Comparison of ENCODE assay signal across 16 mouse cellular contexts in genomic region chr5:24038819-24039218, GRCm38 (mm10). TPM values are rescaled to one million over a fixed set of nuclear protein-coding genes. Genes with fewer than 3 reads are reported as not detected.
DNase-seq lines count a peak whose midpoint lies in the region; ATAC-seq and TF ChIP-seq lines count a peak whose summit lies in the region.
"Had no signal": no experiment of that assay in that cellular context is flagged by ENCODE, and none has a peak within 500 bp of the region (broad histone marks: within the 10 kb centered on the region; RNA-seq: fewer than 3 reads in every experiment).

No protein-coding gene starts in this region.

- no peak for ATAC-seq in liver, embryonic 15.5 days (ENCODE audit: insufficient read depth)
- no peak for ATAC-seq in liver, embryonic 11.5 days (replicated peaks; ENCODE audit: low FRiP score)
- peak; percentile 48 for ATAC-seq in common myeloid progenitor, adult 5-6 weeks (replicated peaks; ENCODE audit: low read depth, poor library complexity, severe bottlenecking)
- ATAC-seq in monocyte, adult 5-6 weeks (replicated peaks; ENCODE audit: insufficient number of reproducible peaks, low FRiP score, low TSS enrichment, poor library complexity, severe bottlenecking), result peak; percentile 10; the same call in 1 of the 2 replicates
- ATAC-seq: forebrain, embryonic 15.5 days; hindbrain, postnatal 0 days had no signal

- no peak for TF ChIP-seq CTCF in heart, adult 2 months (IDR thresholded peaks at IDR 0.05)

- TF ChIP-seq EP300 in heart, adult 2 months (IDR thresholded peaks at IDR 0.05; ENCODE audit: insufficient read depth, low read depth, low read length), result no peak

- 58% methylated on average over 5 of the region's 5 CpGs for WGBS in heart, adult 2 months
- WGBS in heart, embryonic 10.5 days, result 72% methylated on average over 5 of the region's 5 CpGs
- WGBS in liver, embryonic 15.5 days (ENCODE audit: insufficient replicate concordance), result 17% methylated on average over 5 of the region's 5 CpGs
- WGBS in liver, embryonic 11.5 days, result 46% methylated on average over 5 of the region's 5 CpGs

- no peak overlapping the region for H3K9ac ChIP-seq in heart, adult 2 months (ENCODE audit: low read depth, low read length)
- no peak overlapping the region for H3K9ac ChIP-seq in liver, embryonic 15.5 days
- no peak overlapping the region for H3K9ac ChIP-seq in liver, embryonic 11.5 days (ENCODE audit: low read depth, low read length)
- H3K9ac ChIP-seq: forebrain, embryonic 15.5 days; lung, embryonic 14.5 days had no signal

- peak in 1 of 2 experiments; percentile 11 for DNase-seq in heart, adult 2 months
- no peak for DNase-seq in heart, embryonic 10.5 days (ENCODE audit: low spot score)
- DNase-seq in liver, embryonic 11.5 days (ENCODE audit: low spot score), result no peak
- DNase-seq in spleen, postnatal 36 days (ENCODE audit: low spot score in 2 of 2), result no peak
- no peak for DNase-seq in left cerebral cortex, postnatal 4 days
- DNase-seq: adrenal gland, postnatal 10 days; cerebellum, adult 9-10 months; embryo, embryonic 11 days; layer of hippocampus, postnatal 36 days; lung, embryonic 14.5 days had no signal

- no peaks in the 10 kb centered on the region for H3K9me3 ChIP-seq in heart, embryonic 10.5 days
- no peaks in the 10 kb centered on the region for H3K9me3 ChIP-seq in liver, embryonic 15.5 days (replicated peaks)
- no peaks in the 10 kb centered on the region for H3K9me3 ChIP-seq in liver, embryonic 11.5 days (ENCODE audit: control insufficient read depth, low read length)
- H3K9me3 ChIP-seq: forebrain, embryonic 15.5 days had no signal

- TF ChIP-seq POLR2A in heart, adult 2 months (IDR thresholded peaks at IDR 0.05; ENCODE audit: insufficient read depth, low read depth, low read length), result no peak

- 0 out of 2 replicates have a peak overlapping the region, but pooled peaks have one; percentile 12 for H3K4me3 ChIP-seq in heart, adult 2 months
- H3K4me3 ChIP-seq in heart, embryonic 10.5 days, result no peak overlapping the region
- H3K4me3 ChIP-seq in liver, embryonic 15.5 days (replicated peaks), result no peak overlapping the region
- no peak overlapping the region for H3K4me3 ChIP-seq in liver, embryonic 11.5 days (ENCODE audit: low read depth, low read length)
- H3K4me3 ChIP-seq: forebrain, embryonic 15.5 days had no signal

- peak overlapping the region; percentile 41 for H3K4me2 ChIP-seq in liver, embryonic 15.5 days
- no peak overlapping the region for H3K4me2 ChIP-seq in liver, embryonic 11.5 days
- H3K4me2 ChIP-seq: forebrain, embryonic 15.5 days; heart, embryonic 11.5 days; lung, embryonic 14.5 days had no signal

- intact Hi-C loops in heart, adult 2 months (cut with DNase I), result loop anchor here (5.0 kb wide), 1 partner anchor 147 kb away; no protein-coding TSS in a partner anchor
- intact Hi-C loops in left cerebral cortex, postnatal 4 days (cut with DNase I), result no loop called here

- no peaks in the 10 kb centered on the region for H3K79me2 ChIP-seq in heart, adult 2 months (replicated peaks; ENCODE audit: control insufficient read depth, insufficient read depth, low read length)

- H3K4me1 ChIP-seq in heart, adult 2 months (ENCODE audit: control insufficient read depth, insufficient read depth, low read length), result peaks cover 15% of the 10 kb centered on the region
- H3K4me1 ChIP-seq in heart, embryonic 10.5 days, result no peaks in the 10 kb centered on the region
- H3K4me1 ChIP-seq in liver, embryonic 15.5 days (replicated peaks), result peaks cover 14% of the 10 kb centered on the region
- no peaks in the 10 kb centered on the region for H3K4me1 ChIP-seq in liver, embryonic 11.5 days (replicated peaks; ENCODE audit: control insufficient read depth, insufficient read depth, low read length)
- H3K4me1 ChIP-seq: forebrain, embryonic 15.5 days had no signal

- H3K27ac ChIP-seq in heart, adult 2 months, result peak overlapping the region; percentile 31; the same call in 1 of the 2 replicates
- H3K27ac ChIP-seq in heart, embryonic 10.5 days, result no peak overlapping the region
- no peak overlapping the region for H3K27ac ChIP-seq in liver, embryonic 15.5 days (replicated peaks)
- no peak overlapping the region for H3K27ac ChIP-seq in liver, embryonic 11.5 days (ENCODE audit: low read depth, low read length)
- H3K27ac ChIP-seq: forebrain, embryonic 15.5 days; hindbrain, postnatal 0 days had no signal

- H3K27me3 ChIP-seq in heart, adult 2 months (ENCODE audit: control insufficient read depth, insufficient read depth, low read length), result no peaks in the 10 kb centered on the region
- no peaks in the 10 kb centered on the region for H3K27me3 ChIP-seq in heart, embryonic 10.5 days (ENCODE audit: insufficient read depth, poor library complexity, severe bottlenecking)
- peaks cover 2% of the 10 kb centered on the region; the same call in 1 of the 2 replicates for H3K27me3 ChIP-seq in liver, embryonic 15.5 days
- H3K27me3 ChIP-seq in liver, embryonic 11.5 days (replicated peaks; ENCODE audit: control insufficient read depth, insufficient read depth, low read length), result no peaks in the 10 kb centered on the region
- H3K27me3 ChIP-seq: forebrain, embryonic 15.5 days had no signal

- H3K36me3 ChIP-seq in heart, adult 2 months (ENCODE audit: control insufficient read depth, insufficient read depth, low read length), result no peaks in the 10 kb centered on the region
- H3K36me3 ChIP-seq in heart, embryonic 10.5 days, result no peaks in the 10 kb centered on the region
- no peaks in the 10 kb centered on the region for H3K36me3 ChIP-seq in liver, embryonic 15.5 days (replicated peaks)
- H3K36me3 ChIP-seq in liver, embryonic 11.5 days (ENCODE audit: control insufficient read depth, insufficient read depth, low read length), result no peaks in the 10 kb centered on the region
- H3K36me3 ChIP-seq: forebrain, embryonic 15.5 days had no signal

RNA-seq across cellular contexts. Expression of gene Fam126a, which starts 8.3 kb away (rescaled TPM):
- total RNA-seq in heart, adult 2 months (2021), result 10 to 100 TPM; 41.3 to 44.1 TPM
- 9.2 and 18.1 TPM in 2 replicates for polyA plus RNA-seq in heart, adult 2 months (2012; rRNA removed)
- 27.5 and 39.7 TPM in 2 replicates for polyA plus RNA-seq in heart, embryonic 10.5 days (2016; fragmentation: Nextera tagmentation; extraction: Ambion mirVana)
- 55.0 and 56.9 TPM in 2 replicates for polyA plus RNA-seq in liver, embryonic 15.5 days (2015; fragmentation: Nextera tagmentation; extraction: Ambion mirVana)
- 39.6 and 48.3 TPM in 2 replicates for polyA plus RNA-seq in liver, embryonic 11.5 days (2014; fragmentation: Nextera tagmentation; extraction: Ambion mirVana)
- 32.6 and 37.9 TPM in 2 replicates for total RNA-seq in common myeloid progenitor, adult 5-6 weeks (2017)
- total RNA-seq in monocyte, adult 5-6 weeks (2017), result 46.7 to 57.4 TPM (median 49.3 TPM) in 3 replicates
- 10 to 100 TPM; 62.8 to 73.1 TPM for total RNA-seq in left cerebral cortex, postnatal 4 days (2021)

Comparison
In these comparisons a context has a peak if more than half of its experiments do, and no peak if none do; other contexts are left out.
1. ATAC-seq: peak in common myeloid progenitor, adult 5-6 weeks (single experiment) and monocyte, adult 5-6 weeks (single experiment); none in liver, embryonic 15.5 days (single experiment) and liver, embryonic 11.5 days (single experiment).